Mouse (Mus musculus) yolk sac, embryonic 10.5 days (tissue): ENCODE data around the gene Psen2.

Experiments
- DNase-seq: peaks from one replicate; pipeline ENCODE4 v3.0.0-alpha.2; 2017; ENCODE audit warnings: low spot score

The Psen2 gene

DNA sequence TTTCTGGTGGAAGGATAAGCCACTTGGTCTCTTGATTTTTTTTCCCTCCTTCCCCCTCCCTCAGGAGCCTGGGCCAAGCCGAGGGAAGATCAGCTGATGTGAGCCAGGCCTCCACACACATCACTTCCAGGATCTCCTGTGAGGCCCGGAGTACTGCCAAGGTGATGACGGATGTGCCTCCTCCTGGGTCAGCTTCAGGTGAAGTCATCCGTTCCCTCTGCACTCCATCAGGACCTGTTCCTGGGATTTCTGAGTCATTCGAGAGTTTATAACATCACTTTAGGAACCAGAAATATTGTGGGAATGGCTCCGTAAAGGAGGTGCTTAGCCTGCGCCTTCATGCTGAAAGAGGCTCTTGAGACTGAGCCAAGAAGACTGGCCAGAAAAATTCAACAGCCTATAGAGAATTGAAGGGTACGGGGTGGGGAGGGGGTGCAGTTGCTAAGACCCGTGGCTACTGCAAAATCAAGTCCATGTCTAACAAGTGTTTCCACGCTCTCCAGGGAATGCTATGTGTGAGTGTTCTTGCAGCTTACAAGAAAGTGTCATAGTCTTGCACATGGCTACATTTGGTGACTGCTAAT, 11.6 kb upstream of the Psen2 start:
- no peak for DNase-seq

DNA sequence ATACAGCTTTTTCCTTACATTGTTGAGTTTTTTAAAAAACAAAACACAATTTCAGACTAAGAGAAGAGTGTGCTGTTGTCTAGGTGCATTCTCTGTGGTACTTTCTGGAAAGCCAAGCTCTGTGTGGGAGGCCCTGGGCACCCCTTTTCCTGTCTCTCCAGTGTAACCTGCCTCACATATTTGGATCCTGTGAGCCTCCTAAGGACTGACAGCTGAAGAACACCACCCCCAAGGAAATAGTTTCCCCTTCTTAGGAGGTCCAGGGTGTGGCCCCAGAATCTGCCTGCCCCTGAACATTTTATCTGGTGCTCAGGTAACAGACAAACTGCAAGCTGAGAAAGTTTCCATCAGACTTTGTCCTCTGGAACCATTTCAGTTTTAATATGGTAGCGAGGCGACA, 5.8 kb upstream of the Psen2 start:
- DNase-seq, result no peak

DNA sequence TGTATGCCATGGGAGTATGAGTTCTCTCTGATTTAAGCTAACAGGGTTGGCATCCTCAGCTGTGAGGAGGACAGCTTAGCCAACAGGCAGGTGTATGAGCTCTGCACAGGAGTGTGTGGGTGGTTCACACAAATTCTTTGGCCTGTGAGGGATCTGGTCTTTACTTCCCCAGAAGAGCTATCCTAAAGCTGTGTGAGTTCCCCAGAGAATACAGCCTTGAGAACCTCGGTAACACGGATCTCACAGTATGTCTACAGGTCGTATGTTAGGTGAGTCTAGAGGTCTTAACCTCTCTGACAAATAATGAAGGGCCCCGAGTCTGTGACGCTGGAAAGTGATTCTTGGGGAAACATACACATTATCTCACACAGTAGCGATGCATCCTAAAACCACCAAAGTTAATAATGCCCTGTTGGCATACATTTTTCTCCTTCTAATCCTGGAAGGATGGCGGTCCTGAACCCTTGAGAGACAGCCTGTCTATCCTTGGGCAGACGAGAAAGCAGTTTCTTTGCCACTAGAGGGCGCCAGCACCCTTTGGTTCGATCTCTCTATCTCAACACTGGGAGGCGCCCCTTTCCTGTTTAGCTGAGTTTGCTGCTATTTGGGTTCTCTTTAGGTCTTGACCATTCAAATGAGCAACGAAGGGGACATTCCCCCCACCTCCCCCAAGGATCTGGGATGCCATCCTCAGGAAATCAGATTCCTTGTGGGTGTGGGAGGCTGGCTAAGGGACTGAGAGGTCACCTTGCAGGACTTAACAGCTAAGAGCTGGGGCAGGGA, 5.2 kb upstream of the Psen2 start:
- peak; percentile 79 for DNase-seq

DNA sequence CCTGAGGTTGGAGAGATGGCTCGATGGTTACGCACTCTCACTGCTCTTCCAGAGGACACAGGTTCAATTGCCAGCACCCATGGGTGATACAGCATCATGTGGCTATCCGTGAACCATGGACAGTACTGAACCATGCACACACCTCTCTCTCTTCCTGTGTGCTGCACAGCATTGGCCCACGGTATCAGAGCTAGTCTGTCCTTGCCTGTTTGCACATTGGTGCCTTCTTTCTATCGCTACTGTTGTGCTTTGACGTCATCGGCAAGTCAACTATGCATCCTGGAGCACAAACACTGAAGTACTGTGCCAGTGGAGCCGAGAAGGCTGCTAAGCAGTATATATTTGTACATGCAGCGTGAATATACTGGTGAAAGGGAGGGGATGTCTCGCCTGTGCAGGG, 3.9 kb upstream of the Psen2 start:
- no peak for DNase-seq

DNA sequence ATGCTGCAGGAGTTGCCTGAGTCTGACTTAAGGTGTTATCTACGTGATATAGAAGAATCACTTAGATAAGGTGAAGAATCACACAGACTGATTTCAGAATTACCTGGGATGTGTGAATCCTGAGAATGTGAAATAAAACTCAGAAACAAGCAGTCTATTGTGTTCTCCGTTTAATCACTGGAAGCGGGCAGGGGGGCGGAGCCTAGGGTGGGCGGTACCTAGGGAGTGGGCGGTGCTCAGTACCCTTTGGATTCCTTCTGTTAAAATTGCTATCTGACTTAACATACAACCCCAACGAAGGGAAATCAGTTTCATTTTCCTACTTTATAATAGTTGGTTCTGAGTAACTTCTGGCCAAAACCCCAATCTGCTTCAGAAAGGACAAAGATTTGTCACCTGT, 2.2 kb upstream of the Psen2 start:
- DNase-seq, result no peak

DNA sequence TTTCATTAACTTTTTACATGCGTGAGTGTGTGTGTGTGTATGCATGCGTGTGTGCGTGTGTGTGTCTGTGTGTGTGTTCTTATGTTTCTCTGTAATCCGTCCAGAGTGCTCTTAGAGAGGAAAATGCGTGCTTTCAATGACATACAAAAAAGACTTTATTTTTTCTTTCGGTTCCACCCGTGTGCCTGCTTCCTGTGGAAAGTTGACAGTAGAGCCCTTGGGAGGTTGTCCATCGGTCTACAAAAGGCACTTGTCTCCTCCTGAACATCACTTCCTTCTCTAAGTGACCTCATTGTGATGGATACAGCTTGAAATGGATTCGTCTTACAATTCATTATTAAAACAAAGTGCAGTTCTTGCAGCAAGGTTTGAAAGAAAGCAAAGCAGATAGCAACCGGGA, 1.6 kb upstream of the Psen2 start:
- no peak for DNase-seq

DNA sequence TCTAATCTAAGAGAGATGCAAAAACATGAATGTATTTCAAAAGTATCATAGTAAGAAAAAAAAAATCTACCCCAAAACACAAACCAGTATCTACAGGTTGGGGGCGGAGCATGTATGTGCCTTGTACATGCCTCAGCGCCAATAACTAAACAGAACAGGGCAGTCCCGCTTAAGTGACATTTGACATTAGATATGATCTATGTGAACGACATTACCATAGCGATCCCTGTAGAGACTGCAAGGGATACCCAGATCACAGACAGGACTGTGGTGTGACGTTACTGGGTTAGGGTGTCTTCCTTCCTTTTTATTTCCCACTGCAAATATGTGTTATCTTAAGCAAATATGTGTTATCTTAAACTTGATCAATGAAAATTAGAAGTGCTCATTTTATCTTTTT, 1.2 kb upstream of the Psen2 start:
- DNase-seq, result no peak

DNA sequence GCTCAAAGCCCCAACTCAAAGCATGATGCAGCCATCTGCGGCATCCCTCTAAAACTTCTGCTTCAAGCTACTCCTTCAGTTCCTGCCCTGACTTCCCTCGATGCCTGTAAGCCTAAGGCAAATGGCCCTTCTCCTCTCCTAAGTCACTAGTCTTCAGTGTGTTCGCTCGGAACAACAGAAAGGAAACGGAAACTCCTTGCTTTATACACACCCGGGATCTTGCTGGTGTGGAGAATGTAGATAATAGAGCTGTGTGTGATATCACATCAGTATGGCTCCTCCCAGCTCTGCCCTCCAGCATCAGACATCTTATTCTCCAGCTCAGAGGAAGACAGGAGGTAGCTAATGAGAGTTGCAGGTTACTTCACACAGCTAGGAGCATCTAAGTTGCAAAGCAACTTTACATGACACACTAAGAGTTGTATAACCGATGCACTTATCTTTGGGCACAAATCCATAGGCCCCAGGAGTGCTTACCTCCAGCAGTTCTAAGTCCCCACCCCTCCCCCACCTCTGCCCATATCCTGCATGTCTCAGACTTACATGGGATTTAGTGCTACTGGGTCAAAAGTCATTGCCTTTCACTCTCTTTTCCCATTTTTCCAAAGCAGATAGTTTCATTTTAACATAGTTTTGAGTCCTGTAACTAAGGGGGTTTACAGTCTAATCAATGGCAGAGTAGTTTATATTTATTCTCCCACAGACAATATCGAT, 1.2 kb downstream of the Psen2 start:
- DNase-seq, result no peak

DNA sequence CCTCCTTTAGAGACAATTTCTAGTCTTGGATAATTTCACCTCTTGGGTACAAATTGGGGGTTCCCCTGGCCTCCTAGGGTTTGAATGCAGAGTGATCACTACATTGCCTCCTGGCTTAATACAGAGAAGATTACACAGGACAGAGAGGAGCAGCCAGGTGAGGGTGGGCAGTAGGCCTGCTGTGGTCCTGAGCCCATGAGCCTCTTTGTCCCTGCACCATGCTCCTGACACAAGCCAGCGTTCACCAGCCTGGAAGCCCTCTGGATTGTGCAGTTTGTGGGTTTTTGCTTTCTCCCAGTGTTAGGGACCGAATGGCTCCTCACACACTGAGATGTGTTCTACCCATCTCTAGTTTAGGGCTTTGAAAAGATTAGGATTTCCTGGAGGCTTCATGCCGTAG, 1.8 kb downstream of the Psen2 start:
- no peak for DNase-seq

DNA sequence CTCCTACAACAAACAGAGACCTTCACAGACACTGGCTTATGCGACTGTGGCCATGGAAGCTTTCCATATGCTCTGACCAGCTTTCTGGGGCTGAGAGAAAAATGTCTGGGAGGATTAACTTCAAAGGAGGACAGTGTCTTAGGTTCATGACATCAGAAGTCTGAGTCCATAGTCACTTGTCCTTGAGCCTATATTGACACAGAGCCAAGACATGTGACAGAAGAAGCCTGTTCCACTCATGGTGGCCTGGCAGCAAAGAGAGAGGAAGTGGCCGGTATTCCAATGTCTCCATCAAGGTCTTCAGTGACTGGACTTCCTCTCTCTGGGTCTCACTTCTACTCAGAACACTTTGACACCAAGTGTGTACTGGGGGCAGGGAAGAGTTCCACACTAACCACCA, 2.4 kb downstream of the Psen2 start:
- no peak for DNase-seq

DNA sequence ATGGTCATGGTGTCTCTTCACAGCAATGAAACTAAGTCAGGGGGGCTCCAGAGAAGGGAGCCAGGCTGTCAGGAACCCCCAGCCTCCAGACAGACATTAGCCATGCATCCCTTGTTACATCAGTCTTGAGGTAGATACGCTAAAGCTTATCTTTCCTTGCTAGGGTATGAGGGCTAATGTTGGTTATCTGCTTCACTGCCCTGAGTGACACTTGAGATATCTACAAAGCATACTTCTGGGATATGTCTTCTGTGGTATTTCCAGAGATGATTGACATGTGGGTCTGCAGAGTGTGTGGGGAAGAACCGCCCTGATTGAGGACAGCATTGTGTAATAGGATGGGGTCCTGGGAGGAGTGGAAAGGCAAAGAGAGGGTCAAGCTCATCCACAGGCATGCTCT, 3.5 kb downstream of the Psen2 start:
- no peak for DNase-seq

DNA sequence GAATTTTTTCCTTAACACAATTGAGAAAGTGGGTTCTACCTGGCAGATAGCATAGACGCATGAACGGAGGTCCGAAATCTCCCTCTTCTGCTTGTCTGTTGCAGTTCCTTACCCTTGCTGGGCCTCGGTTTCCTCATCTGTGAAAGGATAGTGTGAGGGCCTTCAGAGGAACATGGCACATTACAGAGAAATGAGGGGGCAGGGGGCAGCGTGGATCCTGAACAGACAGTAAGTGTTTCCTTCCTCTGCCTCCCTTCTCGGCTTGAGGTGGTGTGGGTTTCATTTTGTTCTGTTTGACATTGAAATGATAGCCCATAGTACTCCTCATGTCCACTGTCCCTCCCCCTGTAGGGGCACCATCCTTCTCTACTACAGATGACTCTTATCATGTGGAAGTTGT, 5.8 kb downstream of the Psen2 start:
- DNase-seq, result no peak

DNA sequence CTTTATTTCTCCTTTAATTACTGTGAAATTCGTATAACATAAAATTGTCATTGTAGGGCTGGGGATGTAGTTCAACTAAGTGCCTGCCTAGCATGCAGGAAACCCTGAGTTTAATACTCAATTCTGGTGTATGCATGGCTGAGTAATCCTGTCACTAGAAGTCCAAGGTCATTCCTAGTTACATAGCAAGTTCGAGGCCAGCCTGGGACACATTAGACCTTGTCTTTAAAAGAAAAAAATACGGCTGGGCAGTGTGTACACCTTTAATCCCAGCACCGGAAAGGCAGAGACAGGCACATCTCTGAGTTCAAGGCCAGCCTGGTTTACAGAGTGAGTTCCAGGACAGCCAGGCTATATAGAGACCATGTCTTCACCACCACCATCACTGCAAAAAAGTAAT, 6.4 kb downstream of the Psen2 start:
- no peak for DNase-seq

DNA sequence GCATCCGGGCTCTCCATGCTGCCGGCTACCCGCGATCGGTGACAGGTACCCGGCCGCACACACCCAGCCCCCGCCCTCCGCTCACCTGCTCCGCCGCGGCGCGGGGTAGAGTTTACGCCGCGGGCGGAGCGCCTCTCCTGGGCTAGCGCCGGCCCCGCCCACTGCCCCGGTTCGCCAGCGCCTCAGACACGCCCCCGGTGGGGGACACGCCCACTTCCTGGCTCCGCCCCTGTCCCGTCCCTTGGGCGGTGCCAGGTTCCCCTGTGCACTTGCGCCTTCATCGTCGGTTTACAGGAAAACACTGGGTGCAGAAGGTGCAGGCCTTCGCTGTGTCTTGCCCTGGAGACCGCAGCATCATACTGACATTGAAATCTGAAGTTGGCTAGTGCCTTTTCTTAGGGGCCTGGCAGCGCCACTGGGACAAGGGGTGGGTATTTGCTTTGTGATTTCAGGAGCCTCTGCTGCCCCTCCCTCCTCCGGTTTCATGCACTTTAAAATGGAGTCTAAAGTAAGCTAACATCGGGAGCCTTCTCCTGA, 7.0 kb downstream of the Psen2 start:
- peak; percentile 95 for DNase-seq

DNA sequence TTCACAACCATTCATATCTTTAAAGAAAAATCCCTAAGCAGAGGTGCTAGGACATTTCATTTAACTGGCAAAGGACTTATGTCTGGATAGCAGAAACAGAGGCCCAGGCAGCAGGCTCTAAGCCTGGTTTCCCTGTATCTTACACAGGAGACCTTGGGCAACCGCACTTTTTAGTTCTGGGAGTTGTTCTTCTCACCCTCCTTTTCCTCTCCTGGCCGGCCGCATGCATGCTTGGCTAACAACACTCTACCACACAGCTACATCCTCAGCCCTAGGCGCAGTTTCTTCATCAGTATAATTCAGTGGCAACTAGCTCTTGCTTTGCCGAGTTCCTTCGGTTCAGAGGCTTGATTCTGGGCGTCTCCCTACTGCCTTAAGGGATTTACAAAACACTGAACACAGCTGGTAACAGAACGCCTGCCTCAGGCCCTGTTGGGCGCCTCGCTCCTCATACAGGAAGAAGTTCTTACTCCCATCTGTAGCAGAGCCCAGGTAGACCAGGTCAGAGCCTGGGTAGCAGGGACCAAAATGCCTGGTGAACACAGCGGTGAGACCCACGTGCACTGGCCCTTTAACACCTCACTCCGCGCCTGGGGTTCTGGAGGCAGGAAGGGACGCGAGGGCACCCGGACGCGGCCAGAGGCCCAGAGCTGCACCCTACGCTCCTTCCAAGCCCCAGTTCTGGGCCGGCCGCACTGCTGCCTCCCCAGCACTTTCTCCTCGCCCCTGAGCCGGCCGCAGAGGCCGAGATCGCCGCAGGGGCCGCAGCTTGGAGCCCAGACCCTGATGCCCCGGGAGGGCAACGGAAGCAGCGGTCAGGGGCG, 7.7 kb downstream of the Psen2 start:
- no peak for DNase-seq

DNA sequence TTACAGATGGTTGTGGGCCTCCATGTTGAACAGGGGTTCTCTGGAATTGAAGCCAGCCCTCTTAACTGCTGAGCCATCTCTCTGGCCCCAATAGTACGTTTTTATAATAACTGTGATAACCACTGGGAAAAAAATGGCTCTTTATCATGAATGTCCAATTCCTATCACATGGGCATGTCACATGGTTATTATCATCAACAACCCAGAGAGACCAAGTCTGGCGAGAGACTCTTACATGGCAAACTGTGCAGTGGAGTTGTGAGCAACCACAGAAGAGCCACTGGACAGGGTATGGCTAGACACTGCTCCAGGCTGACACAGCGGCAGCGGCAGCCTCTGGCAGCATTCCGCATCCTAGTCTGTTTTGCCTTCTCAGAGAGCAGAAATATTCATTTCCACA, 8.9 kb downstream of the Psen2 start:
- no peak for DNase-seq

DNA sequence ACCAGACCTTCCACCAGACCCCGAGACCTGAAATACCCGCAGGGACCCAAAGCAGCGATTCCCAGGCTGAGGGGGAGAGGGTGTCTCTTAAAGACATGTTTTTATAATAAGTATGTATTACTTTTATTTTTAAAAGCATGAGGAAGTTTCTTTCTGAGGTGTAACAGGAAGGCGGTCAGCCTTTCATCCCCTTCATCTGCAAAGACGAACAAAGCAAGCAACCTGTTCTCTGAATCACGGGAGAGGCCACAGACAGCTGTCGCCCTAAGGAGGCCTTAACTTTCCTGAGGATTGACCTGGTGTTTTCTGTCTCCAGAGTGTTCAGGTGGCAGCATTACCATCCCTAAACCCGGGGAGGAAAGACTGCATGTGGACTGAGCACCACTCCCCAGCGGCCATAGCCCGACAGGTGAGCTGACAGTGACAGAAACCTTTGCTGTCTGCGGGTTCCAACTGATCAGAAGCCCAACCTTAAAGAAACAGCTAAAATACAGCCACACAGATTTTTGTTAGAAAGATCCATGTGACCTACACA, 10.5 kb downstream of the Psen2 start:
- no peak for DNase-seq

DNA sequence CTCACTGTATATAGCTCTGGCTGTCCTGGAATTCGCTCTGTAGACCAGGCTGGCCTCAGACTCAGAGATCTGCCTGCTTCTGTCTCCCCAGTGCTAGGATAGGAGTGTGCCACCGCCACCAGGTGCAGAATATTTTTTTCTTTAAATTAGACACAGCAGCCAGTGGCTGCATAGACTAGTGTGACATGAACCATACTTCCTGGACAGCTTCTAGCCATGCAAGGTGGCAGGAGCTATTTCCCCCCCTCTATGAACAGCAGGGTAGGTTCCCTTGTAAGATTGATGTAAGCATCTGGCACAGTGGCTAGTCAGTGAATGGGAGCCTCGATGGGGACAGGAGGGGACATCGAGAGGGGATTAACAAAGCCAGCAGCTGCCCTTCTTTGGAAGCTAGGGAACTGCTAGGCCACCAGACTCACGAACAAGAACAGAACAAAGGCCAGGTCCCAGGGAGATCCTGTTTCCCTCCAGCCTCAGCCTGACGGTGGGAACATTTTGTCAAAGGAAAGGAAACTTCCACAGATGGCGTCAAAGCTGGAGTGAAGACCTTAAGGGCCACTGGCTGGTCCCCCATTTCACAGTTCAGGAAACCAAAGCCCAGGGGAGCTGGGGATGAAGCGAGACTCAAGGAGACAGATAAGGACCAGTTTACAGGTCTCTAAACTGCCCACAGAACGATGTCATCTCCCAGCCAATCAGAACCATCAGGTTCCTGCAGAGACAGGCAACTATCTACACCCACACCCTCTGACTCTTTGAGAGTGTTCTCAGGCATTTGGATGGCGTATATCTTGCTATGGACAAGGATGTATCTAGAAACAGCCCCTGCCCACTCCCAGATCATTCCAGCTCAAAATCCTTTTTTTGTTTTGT, 11.8 kb downstream of the Psen2 start:
- no peak for DNase-seq

DNA sequence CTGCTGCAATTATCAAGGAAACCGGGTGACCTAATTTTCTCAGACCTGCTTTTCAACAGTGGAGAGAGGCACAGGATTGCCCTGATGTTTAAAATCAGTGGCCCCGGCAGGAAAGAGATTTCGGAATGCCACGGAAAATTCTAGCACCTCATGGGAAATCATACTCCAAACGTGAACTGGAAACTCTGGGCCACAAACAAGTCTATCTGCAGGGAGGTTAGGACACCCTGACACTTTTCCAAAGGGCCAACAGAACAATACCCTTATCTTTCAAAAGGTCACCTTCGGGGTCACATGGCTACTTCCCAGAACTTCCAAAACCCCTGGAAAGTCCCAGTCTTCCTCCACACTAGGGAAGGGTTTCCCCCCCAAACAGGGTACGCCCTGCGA, 12.8 kb downstream of the Psen2 start:
- DNase-seq, result no peak

DNA sequence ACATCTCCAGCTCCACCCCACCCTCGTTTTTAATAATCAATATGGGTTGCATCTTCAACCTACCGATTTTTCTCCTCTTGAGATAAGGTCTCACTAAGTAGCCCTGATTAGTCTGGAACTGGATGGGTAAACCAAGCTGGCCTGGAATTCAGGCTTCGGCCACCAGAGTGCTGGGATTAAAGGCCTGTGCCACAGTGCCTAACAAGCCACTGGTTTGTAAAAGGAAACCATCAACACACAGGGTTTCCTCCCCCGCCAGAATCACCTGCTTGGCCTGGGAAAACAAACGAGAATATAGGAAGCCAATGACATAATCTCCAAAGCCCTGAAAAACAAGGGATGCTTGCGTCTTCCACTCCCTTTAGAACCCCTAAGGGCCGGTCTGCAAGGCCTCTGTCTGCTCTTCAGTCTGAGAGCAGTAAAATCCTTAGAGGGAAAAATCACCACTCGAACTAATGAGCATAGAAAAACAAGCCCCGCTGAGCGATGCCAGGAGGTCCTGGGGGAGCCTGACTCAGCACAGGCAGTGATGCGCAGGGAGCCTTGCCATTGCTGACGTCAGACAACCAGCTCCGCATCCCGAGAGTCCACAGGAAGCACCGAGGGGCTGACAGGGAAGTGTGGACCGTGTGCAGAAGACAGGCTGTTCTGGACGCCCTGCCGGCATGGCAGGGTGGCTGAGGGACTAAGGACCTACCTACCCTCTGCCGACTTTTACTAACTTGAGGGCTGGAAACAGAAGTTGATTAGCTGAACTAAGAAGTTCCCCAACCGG, 13.4 kb downstream of the Psen2 start:
- peak; percentile 42 for DNase-seq
